11 mouse cellular contexts compared by ENCODE assay signal in the genomic region with DNA sequence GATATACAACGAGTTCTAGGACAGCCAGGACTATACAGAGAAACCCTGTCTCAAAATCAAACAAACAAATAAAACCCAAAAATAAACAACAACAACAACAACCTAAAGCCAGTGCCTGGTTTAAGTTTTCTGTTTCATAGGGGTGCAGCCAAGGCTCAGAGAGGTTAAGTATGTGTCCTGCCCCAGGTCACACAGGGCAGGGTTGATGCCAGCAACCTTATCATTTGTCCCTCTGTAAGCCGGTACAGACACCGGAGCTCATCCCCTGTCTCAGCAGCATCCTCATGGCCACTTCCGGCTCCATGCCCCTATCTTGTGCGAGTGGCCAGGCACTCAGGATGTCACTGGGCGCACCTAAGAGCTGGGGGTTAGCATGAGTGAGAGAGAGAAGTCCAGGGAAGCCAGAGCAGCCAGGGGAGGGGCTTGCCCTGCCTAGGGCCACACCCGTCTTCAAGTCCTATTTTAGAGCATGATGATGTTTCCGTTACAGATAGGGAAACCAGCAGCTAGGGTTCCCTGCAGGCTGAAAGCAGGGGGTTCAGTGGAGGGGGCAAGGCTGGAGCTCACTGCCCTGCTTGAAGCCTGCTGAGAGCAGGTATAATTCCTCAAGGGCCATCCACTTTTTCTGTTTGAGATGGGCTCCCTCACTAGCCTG. TPM values are rescaled to one million over a fixed set of nuclear protein-coding genes. Genes with fewer than 3 reads are reported as not detected.
A peak's percentile ranks its signal among the peaks of the same experiment; 100 is the strongest.
DNase-seq lines count a peak whose midpoint lies in the region; ATAC-seq lines count a peak whose summit lies in the region.
"Had no signal": no experiment of that assay in that cellular context is flagged by ENCODE, and none has a peak within 500 bp of the region (broad histone marks: within the 10 kb centered on the region; RNA-seq: fewer than 3 reads in every experiment).

No protein-coding gene starts in this region.

- H3K4me2 ChIP-seq in heart, embryonic 16.5 days (ENCODE audit: low read depth, low read length): peak overlapping the region; percentile 17
- no peak overlapping the region for H3K4me2 ChIP-seq in neural tube, embryonic 15.5 days

- H3K27me3 ChIP-seq in heart, embryonic 16.5 days (ENCODE audit: control insufficient read depth, insufficient read depth, low read length): no peaks in the 10 kb centered on the region
- peaks cover 7% of the 10 kb centered on the region; the same call in 1 of the 2 replicates for H3K27me3 ChIP-seq in neural tube, embryonic 15.5 days (replicated peaks)
- H3K27me3 ChIP-seq: Patski had no signal

- no peak for DNase-seq in heart, postnatal 25 days (ENCODE audit: low spot score)
- DNase-seq in MEL-GATA-1-ER (ENCODE audit: extremely low read depth, low read depth): peak; percentile 74
- peak; percentile 48 for DNase-seq in induced T-regulatory cell, adult 2 months (ENCODE audit: low read depth)
- DNase-seq in cerebellum, adult 8-10 months: no peak
- no peak for DNase-seq in adrenal gland, postnatal 4 days (ENCODE audit: low spot score in 2 of 2)
- DNase-seq: kidney, adult 11 months; lung, adult 18-20 months had no signal

- peaks cover 48% of the 10 kb centered on the region for H3K4me1 ChIP-seq in heart, embryonic 16.5 days (ENCODE audit: control insufficient read depth, insufficient read depth, low read length)
- H3K4me1 ChIP-seq in neural tube, embryonic 15.5 days: peaks cover 59% of the 10 kb centered on the region

- intact Hi-C loops in heart, postnatal 25 days (cut with DNase I): no loop called here

- no peaks in the 10 kb centered on the region for H3K36me3 ChIP-seq in heart, embryonic 16.5 days (ENCODE audit: control insufficient read depth, insufficient read depth)
- no peaks in the 10 kb centered on the region for H3K36me3 ChIP-seq in neural tube, embryonic 15.5 days

- peak overlapping the region; percentile 45; the same call in 1 of the 2 replicates for H3K9ac ChIP-seq in heart, embryonic 16.5 days (ENCODE audit: low read length)
- no peak overlapping the region for H3K9ac ChIP-seq in neural tube, embryonic 15.5 days (replicated peaks)

- ATAC-seq in heart, embryonic 16.5 days (replicated peaks; ENCODE audit: extremely low read depth, insufficient read depth, low FRiP score): no peak
- peak; percentile 49 for ATAC-seq in neutrophil, adult 5-6 weeks (ENCODE audit: extremely low read depth, insufficient number of reproducible peaks, low FRiP score, poor library complexity, severe bottlenecking)
- ATAC-seq in neural tube, embryonic 15.5 days (ENCODE audit: low FRiP score): no peak
- ATAC-seq: Patski had no signal

- H3K27ac ChIP-seq in heart, embryonic 16.5 days (ENCODE audit: low read length): peak overlapping the region; percentile 37
- no peak overlapping the region for H3K27ac ChIP-seq in neural tube, embryonic 15.5 days (replicated peaks)

- H3K4me3 ChIP-seq in heart, embryonic 16.5 days (ENCODE audit: low read length): no peak overlapping the region
- no peak overlapping the region for H3K4me3 ChIP-seq in neural tube, embryonic 15.5 days (replicated peaks)

- WGBS in heart, embryonic 16.5 days: 33% methylated on average over 8 of the region's 8 CpGs
- 83% methylated on average over 8 of the region's 8 CpGs for WGBS in neural tube, embryonic 15.5 days

- H3K9me3 ChIP-seq in heart, embryonic 16.5 days (replicated peaks; ENCODE audit: control insufficient read depth, low read length): no peaks in the 10 kb centered on the region
- H3K9me3 ChIP-seq in neural tube, embryonic 15.5 days (replicated peaks): no peaks in the 10 kb centered on the region

RNA-seq across cellular contexts. Expression of a gene that starts 12.3 kb away (rescaled TPM):
- 1.6 and 1.9 TPM in 2 replicates for polyA plus RNA-seq in heart, embryonic 16.5 days (2015; fragmentation: Nextera tagmentation; extraction: Ambion mirVana)
- 1 to 10 TPM; 1.1 to 1.4 TPM for total RNA-seq in heart, postnatal 25 days (2021)
- total RNA-seq in neutrophil, adult 5-6 weeks (2017): 0.12 TPM in 1 of 2 replicates, not detected in the other
- 10.5 and 10.9 TPM in 2 replicates for polyA plus RNA-seq in neural tube, embryonic 15.5 days (2015; fragmentation: Nextera tagmentation; extraction: Ambion mirVana)
- total RNA-seq in adrenal gland, postnatal 4 days (2021): 1 to 10 TPM; 3.8 to 5.9 TPM

Comparison
In these comparisons a context has a peak if more than half of its experiments do, and no peak if none do; other contexts are left out.
1. DNase-seq: peak in MEL-GATA-1-ER (single experiment) and induced T-regulatory cell, adult 2 months (single experiment); none in heart, postnatal 25 days (single experiment), cerebellum, adult 8-10 months (single experiment) and adrenal gland, postnatal 4 days (0 of 2).